ENCODE assay signal across 33 mouse cellular contexts in genomic region chr2:115339034-115339433, GRCm38 (mm10).
"Had no signal": no experiment of that assay in that cellular context is flagged by ENCODE, and none has a peak within 500 bp of the region (broad histone marks: within the 10 kb centered on the region; RNA-seq: fewer than 3 reads in every experiment).

No protein-coding gene starts in this region.

- H3K27ac ChIP-seq: heart, embryonic 13.5 days; heart, embryonic 15.5 days; hindbrain, embryonic 10.5 days; hindbrain, embryonic 12.5 days; hindbrain, embryonic 13.5 days; hindbrain, embryonic 14.5 days; hindbrain, embryonic 15.5 days; hindbrain, postnatal 0 days; intestine, embryonic 15.5 days; kidney, embryonic 15.5 days; kidney, postnatal 0 days; layer of hippocampus, adult 2 months; left cerebral cortex, adult 2 months had no signal

- ATAC-seq: hindbrain, embryonic 16.5 days; hindbrain, postnatal 0 days; inflammation-experienced regulatory T-cells, adult 6 months; intestine, embryonic 15.5 days; intestine, embryonic 16.5 days; intestine, postnatal 0 days had no signal

- H3K4me1 ChIP-seq: heart, embryonic 15.5 days; hindbrain, embryonic 12.5 days; hindbrain, embryonic 13.5 days; hindbrain, embryonic 15.5 days; intestine, embryonic 15.5 days had no signal

- H3K36me3 ChIP-seq: heart, embryonic 13.5 days; heart, embryonic 15.5 days; hindbrain, embryonic 10.5 days; hindbrain, embryonic 12.5 days; hindbrain, embryonic 13.5 days; hindbrain, embryonic 15.5 days; intestine, embryonic 15.5 days; kidney, embryonic 15.5 days had no signal

- H3K4me2 ChIP-seq: heart, embryonic 13.5 days; heart, embryonic 15.5 days; hindbrain, embryonic 12.5 days; hindbrain, embryonic 13.5 days; hindbrain, embryonic 14.5 days; hindbrain, embryonic 15.5 days; intestine, embryonic 15.5 days; kidney, embryonic 15.5 days had no signal

- DNase-seq: heart, postnatal 10 days; heart, postnatal 14 days; heart, postnatal 36 days; heart, postnatal 4 days; kidney, adult 11 months; kidney, adult 18-20 months; kidney, adult 2 months; kidney, adult 8-10 months; kidney, adult 9 months; kidney, postnatal 10 days; kidney, postnatal 14 days; kidney, postnatal 25 days; kidney, postnatal 36 days; kidney, postnatal 4 days; layer of hippocampus, adult 9-11 months; layer of hippocampus, postnatal 36 days had no signal

- H3K9me3 ChIP-seq: heart, embryonic 13.5 days; heart, embryonic 15.5 days; hindbrain, embryonic 10.5 days; hindbrain, embryonic 12.5 days; hindbrain, embryonic 13.5 days; hindbrain, embryonic 15.5 days; intestine, embryonic 15.5 days; kidney, embryonic 15.5 days had no signal

- H3K4me3 ChIP-seq: heart, embryonic 13.5 days; heart, embryonic 15.5 days; hindbrain, embryonic 10.5 days; hindbrain, embryonic 12.5 days; hindbrain, embryonic 13.5 days; hindbrain, embryonic 15.5 days; intestine, embryonic 15.5 days; kidney, embryonic 15.5 days; layer of hippocampus, adult 2 months; left cerebral cortex, adult 2 months had no signal

- H3K27me3 ChIP-seq: heart, embryonic 13.5 days; heart, embryonic 15.5 days; hindbrain, embryonic 12.5 days; hindbrain, embryonic 13.5 days; hindbrain, embryonic 15.5 days; intestine, embryonic 15.5 days; kidney, embryonic 15.5 days had no signal

- H3K9ac ChIP-seq: heart, embryonic 13.5 days; heart, embryonic 15.5 days; hindbrain, embryonic 12.5 days; hindbrain, embryonic 13.5 days; hindbrain, embryonic 14.5 days; hindbrain, embryonic 15.5 days; intestine, embryonic 15.5 days; kidney, embryonic 15.5 days had no signal
